Mouse (Mus musculus) urinary bladder, postnatal 36 days (tissue): ENCODE data around the gene Zfp974.
"Not testable (repeated sequence)": the region's sequence is repeated elsewhere in the genome, so short reads cannot be mapped to it uniquely, and the experiment has no call there.

Experiments
- DNase-seq, 2 experiments: peaks; one replicate each; pipeline ENCODE4 v3.0.0; 2022; ENCODE audit warnings: low spot score in 2 of 2, mixed read lengths in 1 of 2

Gene Zfp974

GRCm38 (mm10) chr7:27928818-27929695 lies at the start of gene Zfp974:
Gene Zfp974, minus strand, starts transcription at chr7:27929460.
- DNase-seq, result peak; percentile 30 to 51

- not testable (repeated sequence) for DNase-seq
These were observed 20.2 kb upstream of the Zfp974 start for GRCm38 (mm10) chr7:27949451-27949850.

- not testable (repeated sequence) for DNase-seq
These were observed 12.6 kb upstream of the Zfp974 start for GRCm38 (mm10) chr7:27941869-27942268.

GRCm38 (mm10) chr7:27933800-27934158 lies 4.5 kb upstream of the Zfp974 start:
- DNase-seq, result not testable (repeated sequence)

- DNase-seq, result no peak
These were observed 4.0 kb upstream of the Zfp974 start for GRCm38 (mm10) chr7:27933050-27933799.

- not testable (repeated sequence) for DNase-seq
These were observed 2.2 kb downstream of the Zfp974 start for GRCm38 (mm10) chr7:27927041-27927440.

GRCm38 (mm10) chr7:27910952-27911351 lies 18.3 kb downstream of the Zfp974 start:
- not testable (repeated sequence) for DNase-seq

- no peak for DNase-seq
These were observed 24.0 kb downstream of the Zfp974 start for GRCm38 (mm10) chr7:27905061-27905848.

- no peak for DNase-seq
These were observed 28.7 kb downstream of the Zfp974 start for GRCm38 (mm10) chr7:27900601-27901000.

GRCm38 (mm10) chr7:27881721-27882120 lies 47.5 kb downstream of the Zfp974 start:
- no peak for DNase-seq

GRCm38 (mm10) chr7:27862578-27862977 lies 66.7 kb downstream of the Zfp974 start:
- not testable (repeated sequence) for DNase-seq

- peak; percentile 74 to 87 for DNase-seq
These were observed 68.6 kb downstream of the Zfp974 start for GRCm38 (mm10) chr7:27860396-27861235.

GRCm38 (mm10) chr7:27859301-27860251 lies 69.7 kb downstream of the Zfp974 start:
- DNase-seq, result no peak
